Mouse (Mus musculus) hindbrain, embryonic 15.5 days (tissue): Measurements from ENCODE around the gene Crebl2. TPM values are rescaled to one million over a fixed set of nuclear protein-coding genes. Genes with fewer than 3 reads are reported as not detected.

Experiments used
- ATAC-seq: fragments of 200-750 bp; cut with Nextera tagmentation; 2 replicates; pipeline ENCODE4 v1.8.0; 2017; ENCODE audit warnings: low read depth, moderate number of reproducible peaks, moderate TSS enrichment; ENCODE audit not compliant: low FRiP score
- H3K27ac ChIP-seq: fragments of 300-500 bp; sonication (generic); replicated peaks from 2 replicates; pipeline ENCODE4 v1.5.1; 2015; ENCODE audit warnings: mild to moderate bottlenecking, inconsistent platforms
- H3K27me3 ChIP-seq: fragments of 300-500 bp; sonication (generic); 2 replicates; pipeline ENCODE4 v1.6.1; 2015; ENCODE audit warnings: control low read depth, inconsistent platforms
- H3K36me3 ChIP-seq: fragments of 300-500 bp; sonication (generic); 2 replicates; pipeline ENCODE4 v1.6.1; 2015; ENCODE audit warnings: control low read depth, inconsistent platforms
- H3K4me1 ChIP-seq: fragments of 300-500 bp; sonication (generic); replicated peaks from 2 replicates; pipeline ENCODE4 v1.6.1; 2015; ENCODE audit warnings: control low read depth, inconsistent platforms
- H3K4me2 ChIP-seq: fragments of 300-500 bp; sonication (generic); 2 replicates; pipeline ENCODE4 v1.6.1; 2015; ENCODE audit warnings: moderate library complexity, mild to moderate bottlenecking, inconsistent platforms
- H3K4me3 ChIP-seq: fragments of 300-500 bp; sonication (generic); 2 replicates; pipeline ENCODE4 v1.5.1; 2015; ENCODE audit warnings: mild to moderate bottlenecking, inconsistent platforms
- H3K9ac ChIP-seq: fragments of 300-500 bp; sonication (generic); 2 replicates; pipeline ENCODE4 v1.6.1; 2015; ENCODE audit warnings: inconsistent platforms
- H3K9me3 ChIP-seq: fragments of 300-500 bp; sonication (generic); 2 replicates; pipeline ENCODE4 v1.6.1; 2016; ENCODE audit warnings: control low read depth, inconsistent platforms
- WGBS: fragments of 180-500 bp; shearing (Covaris S2); methylation state at CpG from one replicate; pipeline ENCODE4 v1.1.7; 2015; 5-methylcytosine and 5-hydroxymethylcytosine counted together
- polyA plus RNA-seq: library from polyadenylated mRNA; unstranded; fragments of >200 nt; fragmentation: Nextera tagmentation; extraction: Ambion mirVana; gene quantifications from 2 replicates; pipeline ENCODE4 v1.2.1, GENCODE M21; 2015

Crebl2 gene
- polyA plus RNA-seq, 1 experiment from 2014 or later, result 4.2 TPM

DNA sequence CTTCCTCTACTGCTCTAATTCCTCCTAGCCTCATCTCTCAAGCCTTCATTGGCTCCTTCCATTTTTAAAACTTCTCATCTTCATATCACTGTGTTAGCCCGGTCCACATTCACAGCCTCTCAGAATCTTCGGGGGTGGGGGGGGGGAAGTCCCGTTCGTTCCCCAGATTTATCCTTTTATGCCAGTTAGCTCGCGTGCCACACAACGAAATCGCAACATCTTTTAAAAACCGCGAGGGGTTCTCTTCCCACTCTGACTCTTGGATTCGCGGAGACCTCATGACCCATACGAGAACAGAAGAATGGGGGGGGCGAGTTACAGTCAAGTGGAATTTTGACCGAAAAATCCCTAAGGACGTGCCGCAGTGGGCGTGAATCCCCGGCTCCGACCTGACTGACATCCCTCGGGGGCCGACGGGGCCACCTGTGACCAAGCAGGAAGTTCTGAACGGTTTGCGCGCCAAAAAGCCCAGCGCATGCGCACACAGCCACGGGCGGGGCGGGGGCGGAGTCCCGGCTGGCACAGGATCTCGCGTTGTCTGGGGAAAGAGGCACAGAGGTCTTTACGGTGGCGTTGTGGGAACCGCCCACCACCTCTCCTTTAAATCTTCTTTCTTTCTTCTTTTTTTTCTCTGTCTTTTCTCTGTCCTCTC is 67.6 kb downstream of the Crebl2 start:
- ATAC-seq, result peak; percentile 92
- H3K9me3 ChIP-seq, result no peaks in the 10 kb centered on the region
- under 1% methylated on average over 38 of the region's 38 CpGs for WGBS
- no peaks in the 10 kb centered on the region for H3K36me3 ChIP-seq
- peak overlapping the region; percentile 100 for H3K27ac ChIP-seq
- peaks cover 14% of the 10 kb centered on the region for H3K4me1 ChIP-seq
- peak overlapping the region; percentile 89 for H3K4me2 ChIP-seq
- no peaks in the 10 kb centered on the region for H3K27me3 ChIP-seq
- H3K4me3 ChIP-seq, result peak overlapping the region; percentile 71
- peak overlapping the region; percentile 85 for H3K9ac ChIP-seq

DNA sequence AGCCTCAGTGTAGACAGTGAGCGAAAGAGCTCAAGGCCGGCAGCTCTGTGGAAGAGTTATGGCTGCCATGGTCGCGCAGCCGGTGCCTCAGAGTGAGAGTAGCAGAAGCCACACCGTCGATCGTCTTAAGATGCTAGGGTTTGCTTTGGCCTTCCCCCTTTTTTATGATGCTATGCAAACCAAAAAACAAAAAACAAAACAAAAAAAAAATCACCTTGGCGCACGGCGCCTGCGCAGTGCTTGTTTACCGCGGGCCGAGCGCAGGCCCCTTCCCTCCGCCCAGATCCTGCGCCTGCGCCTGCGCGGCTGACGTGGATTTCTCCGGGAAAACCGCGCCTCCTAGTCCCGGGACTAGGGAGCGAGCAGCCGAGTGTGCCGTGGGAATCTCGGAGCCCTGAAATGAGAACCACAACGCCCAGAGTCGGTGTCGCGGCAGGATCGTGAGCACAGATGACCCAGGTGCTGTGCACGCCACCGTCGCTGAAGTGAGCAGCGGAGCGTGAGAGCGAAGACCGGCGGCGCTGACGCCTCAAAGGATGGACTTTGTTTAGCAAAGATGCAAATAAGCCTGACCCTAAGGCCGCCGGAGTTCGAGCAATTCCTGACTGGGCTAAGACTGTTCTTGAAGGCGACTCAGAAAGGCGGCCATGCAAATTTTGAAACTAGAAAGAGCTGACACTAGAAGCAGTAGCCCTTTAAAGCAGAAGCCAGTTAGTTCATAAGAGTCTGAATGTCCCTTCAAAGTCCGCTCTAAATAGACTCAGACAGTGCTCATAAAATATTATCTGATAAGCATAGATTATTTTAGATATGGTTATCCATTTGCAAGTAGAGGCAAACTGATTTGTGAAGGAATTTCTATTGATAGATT is 68.4 kb downstream of the Crebl2 start, which contains the start of gene Gpr19:
Gpr19 (minus strand) TSS at position 484 of the 871 bp plus-strand sequence.
- Histone ChIP-seq H3K27ac (peak within 1 kb of the TSS; percentile 100), H3K36me3 (no peaks in the 10 kb centered on the region), H3K4me2 (peak within 1 kb of the TSS; percentile 89), H3K9ac (peak within 1 kb of the TSS; percentile 85), H3K9me3 (no peaks in the 10 kb centered on the region), H3K27me3 (no peaks in the 10 kb centered on the region), H3K4me3 (peak within 1 kb of the TSS; percentile 71), H3K4me1 (peaks cover 14% of the 10 kb centered on the region)
- whole genome bisulfite sequencing, result under 1% methylated on average over 51 of the region's 51 CpGs
- ATAC-seq, result peak; percentile 95

DNA sequence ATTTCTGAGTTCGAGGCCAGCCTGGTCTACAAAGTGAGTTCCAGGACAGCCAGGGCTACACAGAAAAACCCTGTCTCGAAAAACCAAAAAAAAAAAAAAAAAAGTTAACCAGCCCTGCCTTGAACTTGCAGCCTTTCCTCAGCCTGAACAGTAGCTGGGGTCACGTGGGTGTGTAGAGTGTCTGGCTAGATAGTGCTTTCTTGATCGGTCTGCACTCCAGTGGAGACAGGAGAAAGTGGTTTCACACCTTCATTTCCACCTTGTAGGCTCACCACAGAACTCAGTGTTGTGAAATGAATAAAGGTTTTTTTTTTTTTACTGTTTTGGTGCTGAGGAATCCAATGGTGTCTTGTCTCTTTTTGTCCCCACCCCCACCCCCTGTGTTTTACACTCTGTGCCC is 73.4 kb downstream of the Crebl2 start:
- Histone ChIP-seq H3K4me2 (no peak overlapping the region), H3K4me1 (peaks cover 5% of the 10 kb centered on the region), H3K9me3 (no peaks in the 10 kb centered on the region), H3K4me3 (no peak overlapping the region), H3K9ac (no peak overlapping the region), H3K27me3 (no peaks in the 10 kb centered on the region), H3K36me3 (no peaks in the 10 kb centered on the region), H3K27ac (no peak overlapping the region)
- WGBS, result 91% methylated on average over 4 of the region's 4 CpGs
- no peak for ATAC-seq

DNA sequence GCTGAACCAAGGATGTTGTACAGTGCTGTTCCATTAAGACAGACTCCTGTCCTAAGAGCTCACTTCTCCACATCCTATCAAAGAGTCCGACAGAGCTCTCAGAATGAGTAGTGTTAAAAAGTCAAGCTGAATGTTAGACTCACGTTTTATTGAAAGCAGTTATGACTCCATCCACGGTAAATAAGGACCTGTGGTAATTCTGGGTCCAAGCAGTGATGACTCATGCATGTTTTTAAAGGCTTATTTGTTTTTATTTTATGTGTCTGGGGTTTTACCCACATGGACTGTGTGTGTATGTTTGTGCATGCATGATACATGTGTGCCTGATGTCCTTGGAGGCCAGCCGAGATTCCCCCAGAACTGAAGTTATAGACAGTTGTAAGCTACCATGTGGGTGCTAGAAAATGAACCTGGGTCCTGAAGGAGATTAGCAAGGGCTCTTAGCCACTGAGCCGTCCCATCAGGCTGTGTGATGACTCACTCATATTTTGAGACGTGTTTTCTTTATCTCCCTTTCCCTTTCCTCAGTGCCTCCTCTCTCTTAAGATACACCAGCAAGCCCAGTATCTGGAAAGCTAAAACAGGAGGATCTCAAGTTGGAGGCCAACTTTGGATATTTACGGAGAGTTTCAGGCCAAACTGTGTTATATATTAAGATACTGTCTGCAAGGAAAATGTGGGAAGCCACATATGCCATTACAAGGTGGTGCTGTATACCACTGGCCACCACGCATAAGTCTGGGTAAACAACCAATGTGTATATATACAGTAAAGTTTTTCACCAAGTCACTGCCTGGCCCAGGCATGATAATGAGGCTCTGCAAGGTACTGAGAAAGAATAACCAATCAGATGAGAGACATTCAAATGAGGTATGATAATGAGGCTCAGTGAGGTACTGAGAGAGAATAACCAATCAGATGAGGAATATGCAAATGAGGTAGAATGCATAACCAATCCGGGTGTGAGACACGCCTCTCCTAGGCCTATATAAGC is 74.2 kb downstream of the Crebl2 start:
- no peak overlapping the region for H3K4me3 ChIP-seq
- no peak overlapping the region for H3K4me2 ChIP-seq
- no peaks in the 10 kb centered on the region for H3K27me3 ChIP-seq
- H3K36me3 ChIP-seq, result no peaks in the 10 kb centered on the region
- WGBS, result 95% methylated on average over 10 of the region's 10 CpGs
- H3K4me1 ChIP-seq, result peaks cover 2% of the 10 kb centered on the region
- ATAC-seq, result no peak
- H3K9me3 ChIP-seq, result no peaks in the 10 kb centered on the region
- no peak overlapping the region for H3K9ac ChIP-seq
- H3K27ac ChIP-seq, result no peak overlapping the region

DNA sequence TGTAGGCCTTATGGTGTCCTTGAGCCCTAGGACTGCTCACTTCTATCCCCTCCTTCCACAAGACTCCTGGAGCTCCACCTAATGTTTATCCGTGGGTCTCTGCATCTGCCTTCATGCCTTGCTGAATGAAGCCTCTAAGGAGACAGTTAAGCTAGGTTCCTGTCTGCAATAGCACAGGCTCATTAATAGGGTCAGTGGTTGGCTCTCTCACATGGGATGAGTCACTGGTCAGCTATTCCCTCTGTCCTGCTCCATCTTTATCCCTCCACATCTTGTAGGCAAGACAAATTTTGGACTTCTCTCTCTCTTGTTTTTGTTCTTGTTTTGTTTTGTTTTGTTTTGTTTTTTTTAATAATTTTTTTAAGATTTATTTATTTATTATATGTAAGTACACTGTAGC is 75.9 kb downstream of the Crebl2 start:
- no peak overlapping the region for H3K9ac ChIP-seq
- no peak overlapping the region for H3K4me3 ChIP-seq
- WGBS, result 90% methylated on average over 1 of the region's 1 CpGs
- no peaks in the 10 kb centered on the region for H3K9me3 ChIP-seq
- no peaks in the 10 kb centered on the region for H3K36me3 ChIP-seq
- H3K4me2 ChIP-seq, result no peak overlapping the region
- H3K27me3 ChIP-seq, result no peaks in the 10 kb centered on the region
- no peak overlapping the region for H3K27ac ChIP-seq
- ATAC-seq, result no peak
- no peaks in the 10 kb centered on the region for H3K4me1 ChIP-seq

Other genes starting within 250 kb of the Crebl2 start
- gene Mansc1, start 197.7 kb upstream of the Crebl2 start, polyA plus RNA-seq, result 1.3 and 1.4 TPM in 2 replicates
- 42.5 and 43.6 TPM in 2 replicates for gene Borcs5, start 190.6 kb upstream of the Crebl2 start, polyA plus RNA-seq
- 5.5 and 5.7 TPM in 2 replicates for gene Dusp16, start 37.5 kb upstream of the Crebl2 start, polyA plus RNA-seq
- gene Gpr19, start 68.4 kb downstream of the Crebl2 start, polyA plus RNA-seq, result 34.3 and 34.5 TPM in 2 replicates
- 17.0 and 21.8 TPM in 2 replicates for gene Cdkn1b, start 90.2 kb downstream of the Crebl2 start, polyA plus RNA-seq
- gene Apold1, start 151.6 kb downstream of the Crebl2 start, polyA plus RNA-seq, result 3.6 and 4.1 TPM in 2 replicates
- gene Ddx47, start 181.5 kb downstream of the Crebl2 start, polyA plus RNA-seq, result 70.5 and 76.2 TPM in 2 replicates
- gene Gprc5a, start 235.5 kb downstream of the Crebl2 start, polyA plus RNA-seq, result 0.34 and 0.64 TPM in 2 replicates